Mouse (Mus musculus) intestine, postnatal 0 days (tissue): Measurements from ENCODE around the gene Capg. TPM values are rescaled to one million over a fixed set of nuclear protein-coding genes. Genes with fewer than 3 reads are reported as not detected.

ENCODE experiments used
- ATAC-seq: fragments of 200-750 bp; cut with Nextera tagmentation; 2 replicates; pipeline ENCODE4 v1.8.0; 2017; ENCODE audit warnings: mild to moderate bottlenecking, moderate TSS enrichment, moderate library complexity
- H3K27ac ChIP-seq: fragments of 300-500 bp; sonication (generic); 2 replicates; pipeline ENCODE4 v1.5.1; 2014; ENCODE audit warnings: mild to moderate bottlenecking, low read depth, low read length, moderate library complexity
- H3K27me3 ChIP-seq: fragments of 300-500 bp; sonication (generic); replicated peaks from 2 replicates; pipeline ENCODE4 v1.6.1; 2014; ENCODE audit warnings: low read length, mixed read lengths; ENCODE audit not compliant: control insufficient read depth, insufficient read depth
- H3K36me3 ChIP-seq: fragments of 300-500 bp; sonication (generic); 2 replicates; pipeline ENCODE4 v1.6.1; 2014; ENCODE audit warnings: mild to moderate bottlenecking, moderate library complexity; ENCODE audit not compliant: control insufficient read depth, insufficient read depth
- H3K4me1 ChIP-seq: fragments of 300-500 bp; sonication (generic); replicated peaks from 2 replicates; pipeline ENCODE4 v1.6.1; 2014; ENCODE audit warnings: antibody characterized with exemption, low read length, mixed read lengths; ENCODE audit not compliant: control insufficient read depth, insufficient read depth
- H3K4me2 ChIP-seq: fragments of 300-500 bp; sonication (generic); replicated peaks from 2 replicates; pipeline ENCODE4 v1.6.1; 2014; ENCODE audit warnings: low read depth, mild to moderate bottlenecking, moderate library complexity
- H3K4me3 ChIP-seq: fragments of 300-500 bp; sonication (generic); 2 replicates; pipeline ENCODE4 v1.5.1; 2014; ENCODE audit warnings: low read depth, low read length
- H3K9ac ChIP-seq: fragments of 300-500 bp; sonication (generic); 2 replicates; pipeline ENCODE4 v1.6.1; 2014; ENCODE audit warnings: mild to moderate bottlenecking, low read depth, low read length
- H3K9me3 ChIP-seq: fragments of 300-500 bp; sonication (generic); 2 replicates; pipeline ENCODE4 v1.6.1; 2016; ENCODE audit warnings: mixed run types; ENCODE audit not compliant: control insufficient read depth
- CTCF ChIP-seq: sonication (generic); IDR thresholded peaks from 2 replicates; pipeline ENCODE4 v1.5.1; 2016; ENCODE audit warnings: low read depth, mild to moderate bottlenecking, control low read depth, antibody characterized with exemption, moderate library complexity
- WGBS: fragments of 180-500 bp; shearing (Covaris S2); extraction: QIAGEN DNeasy Blood & Tissue Kit; methylation state at CpG from one replicate; pipeline ENCODE4 v1.1.7; 2014; 5-methylcytosine and 5-hydroxymethylcytosine counted together
- polyA plus RNA-seq: library from polyadenylated mRNA; unstranded; fragments of >200 nt; fragmentation: Nextera tagmentation; extraction: Ambion mirVana; gene quantifications from 2 replicates; pipeline ENCODE4 v1.2.1, GENCODE M21; 2015

Capg gene
- polyA plus RNA-seq, 1 experiment from 2014 or later: 28.5 TPM

DNA sequence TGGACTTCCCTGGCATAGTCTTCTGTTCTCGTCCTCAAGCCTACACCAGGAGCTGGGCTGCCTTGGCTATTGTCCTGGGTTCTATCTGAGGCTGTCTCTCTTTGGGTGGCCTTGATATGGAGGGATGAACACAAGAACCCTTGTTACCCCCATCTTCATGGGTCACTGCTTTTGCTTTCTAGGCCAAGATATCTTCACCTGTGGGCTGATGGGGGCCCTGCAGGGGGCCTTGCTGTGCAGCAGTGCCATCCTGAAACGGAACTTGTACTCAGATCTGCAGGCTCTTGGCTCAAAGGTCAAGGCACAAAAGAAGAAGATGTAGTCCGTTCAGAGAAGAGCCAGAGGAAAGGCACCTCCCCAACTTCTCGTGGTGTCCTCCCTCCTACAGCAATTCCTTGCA, 62.9 kb downstream of the Capg start:
- H3K4me2 ChIP-seq: no peak overlapping the region
- peaks cover 65% of the 10 kb centered on the region for H3K36me3 ChIP-seq
- H3K27ac ChIP-seq: no peak overlapping the region
- H3K9me3 ChIP-seq: no peaks in the 10 kb centered on the region
- no peaks in the 10 kb centered on the region for H3K4me1 ChIP-seq
- 0 out of 2 replicates have a peak, but pooled peaks have one; percentile 8 for TF ChIP-seq CTCF
- no peak overlapping the region for H3K9ac ChIP-seq
- H3K27me3 ChIP-seq: no peaks in the 10 kb centered on the region
- no peak overlapping the region for H3K4me3 ChIP-seq
- WGBS: 65% methylated on average over 4 of the region's 4 CpGs
- ATAC-seq: 0 out of 2 replicates have a peak, but pooled peaks have one; percentile 2

DNA sequence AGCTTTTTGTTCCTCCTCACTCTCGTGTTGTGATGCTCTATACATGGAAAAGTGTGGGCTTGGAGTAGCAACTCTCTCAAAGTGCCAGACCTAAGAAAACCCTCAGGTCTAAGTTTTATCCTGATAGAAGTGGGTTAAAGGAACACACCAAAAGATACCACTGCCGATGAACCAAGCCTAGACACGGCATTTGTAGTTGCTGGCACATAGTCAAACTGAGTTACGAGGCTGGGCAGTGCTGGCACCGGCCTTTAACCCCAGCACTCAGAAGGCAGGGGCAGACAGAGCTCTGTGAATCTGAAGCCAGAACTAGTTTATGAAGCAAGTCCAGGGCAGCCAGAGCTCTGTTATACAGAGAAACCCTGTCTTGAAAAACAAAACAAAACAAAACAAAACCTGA, 63.5 kb downstream of the Capg start:
- Histone ChIP-seq H3K9ac (no peak overlapping the region), H3K36me3 (peaks cover 65% of the 10 kb centered on the region), H3K9me3 (no peaks in the 10 kb centered on the region), H3K27ac (no peak overlapping the region), H3K4me2 (no peak overlapping the region), H3K27me3 (no peaks in the 10 kb centered on the region), H3K4me3 (no peak overlapping the region), H3K4me1 (no peaks in the 10 kb centered on the region)
- no peak for TF ChIP-seq CTCF
- WGBS: 70% methylated on average over 5 of the region's 5 CpGs
- no peak for ATAC-seq

DNA sequence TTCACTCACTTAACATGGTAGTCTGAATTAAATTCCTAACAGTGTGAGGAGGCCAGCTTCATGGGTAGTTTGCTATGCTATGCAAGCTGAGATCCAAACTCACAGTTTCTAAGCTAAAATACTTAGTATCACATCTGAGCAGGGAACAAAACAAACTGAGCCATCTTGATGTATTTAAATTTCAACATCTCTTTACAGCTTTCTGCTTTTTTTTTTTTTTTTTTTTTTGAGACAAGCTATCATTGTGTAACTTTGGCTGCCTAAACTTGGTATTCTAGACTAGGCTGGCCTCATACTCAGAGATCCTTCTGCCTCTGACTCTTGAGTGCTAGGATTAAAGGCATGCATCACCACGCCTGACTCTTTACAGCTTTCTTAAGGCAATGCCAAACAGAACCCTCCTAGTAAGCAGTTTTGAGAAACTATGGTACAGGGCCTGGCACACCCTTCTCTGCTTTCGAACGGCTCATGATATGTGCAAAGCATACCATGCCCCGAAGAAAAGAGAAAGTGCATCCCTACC, 64.5 kb downstream of the Capg start:
- 71% methylated on average over 4 of the region's 4 CpGs for WGBS
- peaks cover 70% of the 10 kb centered on the region for H3K36me3 ChIP-seq
- ATAC-seq: no peak
- H3K4me2 ChIP-seq: no peak overlapping the region
- H3K9me3 ChIP-seq: no peaks in the 10 kb centered on the region
- no peak for TF ChIP-seq CTCF
- H3K27ac ChIP-seq: no peak overlapping the region
- H3K27me3 ChIP-seq: no peaks in the 10 kb centered on the region
- no peak overlapping the region for H3K4me3 ChIP-seq
- no peak overlapping the region for H3K9ac ChIP-seq
- H3K4me1 ChIP-seq: no peaks in the 10 kb centered on the region

DNA sequence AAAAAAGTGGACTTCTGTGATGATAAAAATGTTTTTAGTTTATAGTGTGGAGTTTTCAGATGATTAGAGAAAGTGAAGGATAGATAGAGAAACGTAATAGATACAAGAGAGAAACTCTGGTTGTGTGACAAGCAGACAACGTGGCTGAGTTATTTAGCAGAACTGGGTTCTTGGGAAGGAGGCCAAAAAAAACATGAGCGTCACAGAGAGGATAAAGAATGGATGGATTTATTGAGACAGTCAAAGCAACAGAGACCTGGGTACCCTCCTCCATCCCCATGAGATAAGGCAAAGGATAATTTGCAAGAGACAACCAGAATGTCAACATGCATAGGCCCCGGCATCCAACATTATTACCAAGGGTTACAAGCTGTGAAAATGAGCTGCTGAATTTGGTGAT, 66.1 kb downstream of the Capg start:
- Histone ChIP-seq H3K4me1 (no peaks in the 10 kb centered on the region), H3K9me3 (no peaks in the 10 kb centered on the region), H3K4me3 (no peak overlapping the region), H3K27me3 (no peaks in the 10 kb centered on the region), H3K9ac (no peak overlapping the region), H3K4me2 (no peak overlapping the region), H3K27ac (no peak overlapping the region), H3K36me3 (peaks cover 66% of the 10 kb centered on the region)
- no peak for ATAC-seq
- no peak for TF ChIP-seq CTCF
- WGBS: 73% methylated on average over 4 of the region's 4 CpGs

Other genes with a start within 250 kb of the Capg start
- gene Sftpb, start 239.8 kb upstream of the Capg start, polyA plus RNA-seq: 0.09 and 0.35 TPM in 2 replicates
- 16.0 and 17.1 TPM in 2 replicates for gene Usp39, start 199.2 kb upstream of the Capg start, polyA plus RNA-seq
- 16.0 and 20.0 TPM in 2 replicates for gene 0610030E20Rik, start 197.1 kb upstream of the Capg start, polyA plus RNA-seq
- gene Tmem150a, start 188.9 kb upstream of the Capg start, polyA plus RNA-seq: 12.4 and 14.2 TPM in 2 replicates
- 122 and 132 TPM in 2 replicates for gene Rnf181, start 177.4 kb upstream of the Capg start, polyA plus RNA-seq
- 14.9 and 16.6 TPM in 2 replicates for gene Vamp5, start 163.9 kb upstream of the Capg start, polyA plus RNA-seq
- 450 and 453 TPM in 2 replicates for gene Vamp8, start 153.7 kb upstream of the Capg start, polyA plus RNA-seq
- gene Ggcx, start 130.1 kb upstream of the Capg start, polyA plus RNA-seq: 6.2 and 6.8 TPM in 2 replicates
- gene Mat2a, start 104.8 kb upstream of the Capg start, polyA plus RNA-seq: 120 and 128 TPM in 2 replicates
- gene Sh2d6, start 22.7 kb upstream of the Capg start, polyA plus RNA-seq: 0.12 and 0.16 TPM in 2 replicates
- 11.1 and 11.7 TPM in 2 replicates for gene Elmod3, start 54.0 kb downstream of the Capg start, polyA plus RNA-seq
- 24.6 and 26.4 TPM in 2 replicates for gene Retsat, start 54.1 kb downstream of the Capg start, polyA plus RNA-seq
- gene Tgoln1, start 72.6 kb downstream of the Capg start, polyA plus RNA-seq: 133 and 136 TPM in 2 replicates
- gene Tcf7l1, start 244.9 kb downstream of the Capg start, polyA plus RNA-seq: 6.6 and 6.8 TPM in 2 replicates